Mouse (Mus musculus) stomach, embryonic 15.5 days (tissue): ENCODE measurements around the gene Spcs3. TPM values are rescaled to one million over a fixed set of nuclear protein-coding genes. Genes with fewer than 3 reads are reported as not detected.

ENCODE experiments used
- ATAC-seq: fragments of 200-750 bp; cut with Nextera tagmentation; 2 replicates; pipeline ENCODE4 v1.8.0; 2017; ENCODE audit warnings: low read depth, moderate number of reproducible peaks, moderate TSS enrichment; ENCODE audit not compliant: insufficient read depth, low FRiP score
- H3K27ac ChIP-seq: fragments of 300-500 bp; sonication (generic); 2 replicates; pipeline ENCODE4 v1.5.1; 2015; ENCODE audit warnings: mild to moderate bottlenecking, inconsistent platforms
- H3K27me3 ChIP-seq: fragments of 300-500 bp; sonication (generic); replicated peaks from 2 replicates; pipeline ENCODE4 v1.6.1; 2015; ENCODE audit warnings: inconsistent platforms
- H3K36me3 ChIP-seq: fragments of 300-500 bp; sonication (generic); 2 replicates; pipeline ENCODE4 v1.6.1; 2015; ENCODE audit warnings: inconsistent platforms
- H3K4me1 ChIP-seq: fragments of 300-500 bp; sonication (generic); 2 replicates; pipeline ENCODE4 v1.6.1; 2015; ENCODE audit warnings: inconsistent platforms
- H3K4me2 ChIP-seq: fragments of 300-500 bp; sonication (generic); 2 replicates; pipeline ENCODE4 v1.6.1; 2015; ENCODE audit warnings: mild to moderate bottlenecking, inconsistent platforms
- H3K4me3 ChIP-seq: fragments of 300-500 bp; sonication (generic); replicated peaks from 2 replicates; pipeline ENCODE4 v1.5.1; 2015; ENCODE audit warnings: inconsistent platforms
- H3K9ac ChIP-seq: fragments of 300-500 bp; sonication (generic); 2 replicates; pipeline ENCODE4 v1.6.1; 2015; ENCODE audit warnings: inconsistent platforms
- H3K9me3 ChIP-seq: fragments of 300-500 bp; sonication (generic); 2 replicates; pipeline ENCODE4 v1.6.1; 2016; ENCODE audit warnings: inconsistent platforms
- WGBS: fragments of 180-500 bp; shearing (Covaris S2); methylation state at CpG from one replicate; pipeline ENCODE4 v1.1.7; 2015; 5-methylcytosine and 5-hydroxymethylcytosine counted together
- polyA plus RNA-seq: library from polyadenylated mRNA; unstranded; fragments of >200 nt; fragmentation: Nextera tagmentation; extraction: Ambion mirVana; gene quantifications from 2 replicates; pipeline ENCODE4 v1.2.1, GENCODE M21; 2015

Gene Spcs3
- 101 and 121 TPM in 2 replicates for polyA plus RNA-seq

DNA sequence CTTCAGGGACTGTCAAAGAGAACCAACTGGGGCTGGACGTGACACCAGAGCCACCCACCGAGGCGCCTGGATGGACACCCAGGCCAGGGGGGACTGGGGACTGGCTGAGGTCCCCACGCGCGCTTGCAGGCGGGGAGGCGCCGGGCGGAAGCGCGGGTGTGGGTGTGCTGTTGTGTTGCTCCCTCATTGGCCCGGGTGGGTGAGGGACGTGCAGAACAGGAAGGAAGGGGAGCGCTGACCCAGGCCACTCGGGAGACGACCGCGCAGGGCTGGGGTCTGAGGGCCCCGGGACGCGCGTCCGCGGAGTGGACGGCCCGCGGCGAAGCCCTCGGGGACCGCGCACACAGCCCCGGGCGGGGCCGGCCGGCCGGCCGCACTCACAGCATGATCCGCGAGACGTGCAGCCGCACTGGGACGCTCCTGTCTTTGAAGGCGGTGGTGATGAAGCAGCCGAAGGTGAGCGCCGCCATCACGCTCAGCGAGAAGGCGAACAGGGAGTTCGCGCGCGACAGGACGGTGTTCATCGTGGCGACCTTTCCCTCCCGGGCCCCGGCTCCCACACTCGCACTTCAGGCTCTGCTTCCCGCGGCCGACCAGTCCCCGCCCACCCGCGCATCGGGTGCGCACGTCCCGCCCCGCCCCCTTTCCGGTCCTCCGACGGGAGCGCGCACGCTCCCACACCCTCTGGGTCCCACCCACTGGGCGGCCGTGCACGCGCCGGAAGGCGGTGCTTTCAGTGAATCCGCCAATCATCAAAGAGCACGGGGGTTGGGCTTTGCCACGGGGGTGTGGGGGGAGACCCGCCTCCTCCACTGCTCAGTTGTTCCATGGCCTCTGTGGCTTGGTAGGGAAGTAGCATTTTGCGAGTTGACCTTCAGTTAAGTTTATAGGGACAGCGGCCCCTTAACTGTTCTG is at the start of gene Spcs3, which contains the start of gene Asb5:
TSS of gene Spcs3 (minus strand) at position 617 of the 915 bp plus-strand sequence.
TSS of gene Asb5 (plus strand) at position 199 of the 915 bp plus-strand sequence.
- Histone ChIP-seq H3K4me2 (peak within 1 kb of the TSS; percentile 59), H3K9me3 (no peaks in the 10 kb centered on the region), H3K27ac (peak within 1 kb of the TSS; percentile 90), H3K4me3 (peak within 1 kb of the TSS; percentile 88), H3K4me1 (peaks cover 6% of the 10 kb centered on the region), H3K27me3 (no peaks in the 10 kb centered on the region), H3K9ac (peak within 1 kb of the TSS; percentile 78), H3K36me3 (0 out of 2 replicates have a peak, but pooled peaks cover 5% of the 10 kb centered on the region)
- peak; percentile 98 for ATAC-seq
- under 1% methylated on average over 89 of the region's 89 CpGs for WGBS

DNA sequence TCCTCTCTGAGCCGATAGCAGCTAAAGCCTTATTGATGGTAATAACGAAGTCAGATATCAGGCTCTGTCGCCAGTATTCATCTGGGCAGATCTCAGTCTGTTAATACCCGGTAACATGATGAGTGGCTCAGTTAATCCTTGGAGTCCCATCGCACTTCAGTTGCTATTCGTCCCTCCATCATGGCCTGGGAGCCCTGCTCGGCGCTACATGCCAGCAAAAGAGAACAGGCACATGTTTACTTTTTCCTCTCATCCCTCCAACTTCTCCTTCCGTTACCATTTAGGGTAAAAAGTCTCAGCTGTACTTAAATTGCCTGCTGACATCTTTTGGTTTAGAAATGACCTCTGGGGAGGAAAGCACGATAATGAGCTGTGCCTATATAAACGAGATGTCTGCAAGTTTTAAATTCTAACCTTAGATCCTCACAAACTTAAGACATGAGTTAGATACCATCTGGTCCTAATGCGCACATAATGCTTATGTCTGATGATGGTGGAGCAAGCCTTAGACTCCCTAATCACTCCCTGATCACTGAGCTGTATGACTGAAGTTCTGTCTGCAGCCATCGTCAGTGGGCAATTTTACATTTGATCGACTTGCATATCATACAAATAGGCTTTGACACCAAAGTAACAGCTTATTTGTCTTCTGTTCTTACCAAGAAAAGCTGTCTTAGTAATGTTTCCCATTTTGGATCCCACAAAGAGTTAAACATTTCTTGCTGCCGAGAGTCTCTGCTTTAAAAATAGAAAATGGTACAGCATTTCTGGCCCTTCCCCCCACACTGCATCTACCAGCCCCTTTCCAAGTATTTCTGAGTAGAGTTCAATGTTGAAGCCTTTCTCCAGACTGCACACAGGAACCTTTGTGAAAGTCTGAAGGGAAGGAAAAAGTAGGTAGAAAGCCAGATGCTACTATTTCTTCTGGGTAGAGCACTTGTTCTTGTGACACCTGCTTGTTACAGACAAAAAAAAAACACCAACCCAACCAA is 41.1 kb upstream of the Spcs3 start:
- 39% methylated on average over 15 of the region's 15 CpGs for WGBS
- no peak for ATAC-seq
- no peak overlapping the region for H3K27ac ChIP-seq

DNA sequence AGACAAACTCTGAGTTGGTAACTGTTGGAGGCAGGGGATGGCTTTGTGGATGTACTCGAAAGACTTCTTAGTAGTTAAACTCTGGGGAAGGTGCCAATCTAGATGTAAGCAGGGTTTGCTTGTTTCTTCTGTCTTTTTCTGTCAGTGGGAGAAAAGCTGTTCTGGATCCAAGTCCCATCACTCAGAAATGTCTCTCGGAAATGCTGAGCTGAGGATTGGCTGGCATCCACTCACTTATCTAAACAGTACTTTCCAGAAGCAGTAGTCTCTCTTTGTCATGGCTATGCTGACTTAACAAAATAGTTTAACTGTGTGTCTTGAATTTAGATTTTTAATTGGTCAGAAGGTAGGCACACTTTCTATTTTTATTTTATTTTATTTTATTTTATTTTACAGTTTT is 37.4 kb upstream of the Spcs3 start:
- 48% methylated on average over 2 of the region's 2 CpGs for WGBS
- Histone ChIP-seq H3K27ac (no peak overlapping the region), H3K36me3 (no peaks in the 10 kb centered on the region), H3K4me2 (no peak overlapping the region), H3K9ac (no peak overlapping the region), H3K9me3 (no peaks in the 10 kb centered on the region), H3K4me1 (no peaks in the 10 kb centered on the region), H3K4me3 (no peak overlapping the region), H3K27me3 (no peaks in the 10 kb centered on the region)
- no peak for ATAC-seq

More for the DNA sequence above, 41.1 kb upstream of the Spcs3 start:
- Histone ChIP-seq H3K4me2 (no peak overlapping the region), H3K9me3 (no peaks in the 10 kb centered on the region), H3K4me3 (no peak overlapping the region), H3K4me1 (no peaks in the 10 kb centered on the region), H3K36me3 (no peaks in the 10 kb centered on the region), H3K27me3 (no peaks in the 10 kb centered on the region), H3K9ac (no peak overlapping the region)

DNA sequence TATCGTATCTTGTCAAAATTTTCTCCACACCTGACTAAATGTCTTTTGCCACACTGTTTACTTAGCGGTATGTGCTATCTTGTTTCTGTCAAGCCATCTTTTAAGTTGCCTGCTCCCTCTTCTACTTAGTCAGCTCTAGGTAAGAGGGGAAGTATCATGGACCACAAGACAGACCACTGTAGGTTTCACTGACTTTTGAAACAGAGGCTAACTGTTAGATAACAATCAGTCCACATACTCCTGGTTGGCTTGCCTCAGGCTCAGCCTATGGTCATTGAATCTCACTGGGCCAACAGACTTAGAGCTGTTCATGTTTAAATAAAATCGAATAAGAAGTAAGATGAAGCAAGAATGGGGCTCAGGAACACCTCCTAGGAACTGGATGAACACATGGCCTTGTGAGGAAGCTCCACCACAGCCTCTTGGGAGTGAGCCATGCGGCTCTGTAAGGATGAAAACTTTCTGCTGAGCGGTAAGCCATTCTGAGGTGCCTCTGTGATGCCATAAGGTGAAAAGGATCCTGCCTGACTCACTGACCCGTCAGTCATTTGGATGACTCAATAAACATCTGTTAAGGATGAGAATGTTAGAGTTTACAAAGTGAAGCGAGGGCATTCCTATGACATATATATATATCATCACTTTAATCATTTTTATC is 35.9 kb upstream of the Spcs3 start:
- no peaks in the 10 kb centered on the region for H3K36me3 ChIP-seq
- 85% methylated on average over 7 of the region's 7 CpGs for WGBS
- ATAC-seq: no peak
- no peak overlapping the region for H3K4me2 ChIP-seq
- H3K27ac ChIP-seq: no peak overlapping the region
- no peak overlapping the region for H3K4me3 ChIP-seq
- no peaks in the 10 kb centered on the region for H3K4me1 ChIP-seq
- no peak overlapping the region for H3K9ac ChIP-seq
- no peaks in the 10 kb centered on the region for H3K27me3 ChIP-seq
- no peaks in the 10 kb centered on the region for H3K9me3 ChIP-seq

DNA sequence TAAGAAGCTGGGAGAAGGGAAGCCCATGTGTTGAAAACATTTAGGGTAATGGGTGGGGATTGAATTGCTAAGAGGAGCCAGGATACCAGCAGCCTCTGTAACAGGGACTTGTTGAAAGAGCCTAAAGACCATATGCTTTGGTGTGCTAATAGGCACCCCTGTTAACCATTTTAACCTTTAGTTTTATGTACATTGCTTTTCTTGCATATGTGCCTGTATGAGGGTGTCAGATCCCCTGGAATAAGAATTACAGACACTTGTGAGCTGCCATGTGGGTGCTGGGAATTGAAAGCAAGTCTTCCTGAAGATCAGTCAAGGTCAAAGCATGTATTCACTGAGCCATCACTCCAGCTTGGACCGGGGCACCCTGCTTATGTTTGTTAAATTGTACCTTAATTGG is 35.4 kb upstream of the Spcs3 start:
- Histone ChIP-seq H3K9me3 (no peaks in the 10 kb centered on the region), H3K4me3 (no peak overlapping the region), H3K27ac (no peak overlapping the region), H3K9ac (no peak overlapping the region), H3K4me2 (no peak overlapping the region), H3K36me3 (no peaks in the 10 kb centered on the region), H3K4me1 (no peaks in the 10 kb centered on the region), H3K27me3 (no peaks in the 10 kb centered on the region)
- 86% methylated on average over 1 of the region's 1 CpGs for WGBS
- ATAC-seq: no peak

DNA sequence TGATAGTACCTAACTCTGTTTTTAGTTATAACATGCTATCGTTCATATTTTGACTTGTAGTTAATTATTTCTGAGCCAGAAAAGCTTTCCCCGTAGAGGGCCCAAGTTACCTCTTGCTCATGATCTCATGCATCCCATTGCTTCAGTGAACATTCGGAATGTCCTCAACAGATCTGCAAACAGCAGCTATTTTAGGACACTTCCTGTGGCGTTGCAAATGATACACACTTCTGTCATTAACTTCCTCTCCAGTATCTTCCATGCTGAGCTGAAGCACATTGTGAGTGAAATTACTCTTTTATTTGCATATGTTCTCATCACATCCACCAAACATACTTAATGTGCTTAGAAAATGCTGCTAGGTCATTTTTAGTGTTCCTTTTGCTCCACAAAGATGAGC is 32.3 kb upstream of the Spcs3 start:
- H3K27ac ChIP-seq: no peak overlapping the region
- no peaks in the 10 kb centered on the region for H3K27me3 ChIP-seq
- no peak overlapping the region for H3K4me2 ChIP-seq
- no peaks in the 10 kb centered on the region for H3K4me1 ChIP-seq
- H3K36me3 ChIP-seq: no peaks in the 10 kb centered on the region
- WGBS: 62% methylated on average over 4 of the region's 4 CpGs
- ATAC-seq: no peak
- H3K9me3 ChIP-seq: no peaks in the 10 kb centered on the region
- H3K4me3 ChIP-seq: no peak overlapping the region
- no peak overlapping the region for H3K9ac ChIP-seq

DNA sequence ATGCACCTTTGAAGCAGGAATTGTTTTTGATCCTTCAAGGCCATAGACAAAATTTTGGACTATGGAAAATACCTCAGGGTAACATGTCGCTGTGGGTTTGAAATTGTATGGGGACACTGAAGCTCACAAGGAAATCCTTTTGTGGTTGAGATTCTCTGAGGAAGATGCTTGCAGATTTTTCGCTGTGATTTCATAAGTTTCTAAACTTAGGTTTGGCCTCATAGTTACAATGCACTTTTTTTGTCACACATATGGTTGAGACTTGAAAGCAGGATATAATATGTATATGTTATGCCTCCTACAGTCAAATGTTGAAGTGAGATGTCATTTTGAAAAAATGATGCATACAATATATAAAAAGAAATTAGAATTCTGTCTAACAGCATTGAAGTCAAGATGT is 25.1 kb upstream of the Spcs3 start:
- Histone ChIP-seq H3K4me1 (no peaks in the 10 kb centered on the region), H3K27me3 (no peaks in the 10 kb centered on the region), H3K9ac (no peak overlapping the region), H3K9me3 (no peaks in the 10 kb centered on the region), H3K4me3 (no peak overlapping the region), H3K36me3 (no peaks in the 10 kb centered on the region), H3K27ac (no peak overlapping the region), H3K4me2 (no peak overlapping the region)
- ATAC-seq: no peak
- WGBS: 73% methylated on average over 2 of the region's 2 CpGs

DNA sequence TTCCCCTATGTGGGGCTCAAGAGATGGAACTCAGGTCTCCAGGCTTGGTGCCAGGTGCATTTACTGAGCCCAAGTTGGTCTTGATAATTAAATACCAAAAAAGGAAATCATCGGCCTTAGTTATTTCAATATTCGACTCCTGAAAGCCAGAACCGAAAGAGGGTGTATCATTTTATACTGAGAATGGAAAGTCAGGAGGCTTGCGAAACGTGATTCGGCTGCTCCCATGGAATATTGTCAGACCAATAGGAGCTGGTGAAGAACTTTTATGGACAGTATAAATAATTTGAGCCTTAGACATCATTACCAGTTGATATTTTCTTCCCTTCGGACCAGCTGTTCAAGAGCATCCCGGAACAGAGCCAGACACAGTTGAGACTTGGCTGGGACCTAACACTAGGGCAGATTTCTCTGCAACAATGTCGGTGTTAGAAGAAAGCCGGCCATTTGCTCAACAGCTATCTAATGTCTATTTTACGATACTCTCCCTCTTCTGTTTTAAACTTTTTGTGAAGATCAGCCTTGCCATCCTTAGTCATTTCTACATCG is 20.3 kb upstream of the Spcs3 start:
- Histone ChIP-seq H3K27me3 (no peaks in the 10 kb centered on the region), H3K4me3 (no peak overlapping the region), H3K9me3 (no peaks in the 10 kb centered on the region), H3K4me2 (no peak overlapping the region), H3K27ac (no peak overlapping the region), H3K9ac (no peak overlapping the region), H3K36me3 (no peaks in the 10 kb centered on the region), H3K4me1 (no peaks in the 10 kb centered on the region)
- WGBS: 90% methylated on average over 12 of the region's 12 CpGs
- no peak for ATAC-seq

DNA sequence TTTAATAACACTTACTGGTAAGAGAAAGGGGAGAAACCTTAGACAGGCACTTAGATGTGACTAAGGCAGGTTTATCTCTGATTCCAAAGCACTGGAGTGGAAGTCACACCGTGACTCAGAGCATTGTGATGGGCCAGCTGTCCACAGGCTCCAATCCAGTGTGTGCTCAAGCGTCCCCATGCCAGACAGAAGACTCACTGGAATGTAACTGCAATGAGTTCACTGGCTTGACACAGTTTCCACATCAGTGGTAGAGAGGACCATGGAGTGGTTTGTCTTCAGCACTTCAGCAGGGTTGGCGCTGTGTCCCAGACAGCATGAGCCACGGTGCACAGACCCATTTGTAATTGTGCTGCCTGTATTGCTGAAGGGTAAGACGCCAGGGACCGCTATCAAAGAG is 18.6 kb upstream of the Spcs3 start:
- Histone ChIP-seq H3K9me3 (no peaks in the 10 kb centered on the region), H3K4me1 (no peaks in the 10 kb centered on the region), H3K9ac (no peak overlapping the region), H3K36me3 (no peaks in the 10 kb centered on the region), H3K4me2 (no peak overlapping the region), H3K27me3 (no peaks in the 10 kb centered on the region), H3K4me3 (no peak overlapping the region), H3K27ac (no peak overlapping the region)
- WGBS: 87% methylated on average over 6 of the region's 6 CpGs
- no peak for ATAC-seq

DNA sequence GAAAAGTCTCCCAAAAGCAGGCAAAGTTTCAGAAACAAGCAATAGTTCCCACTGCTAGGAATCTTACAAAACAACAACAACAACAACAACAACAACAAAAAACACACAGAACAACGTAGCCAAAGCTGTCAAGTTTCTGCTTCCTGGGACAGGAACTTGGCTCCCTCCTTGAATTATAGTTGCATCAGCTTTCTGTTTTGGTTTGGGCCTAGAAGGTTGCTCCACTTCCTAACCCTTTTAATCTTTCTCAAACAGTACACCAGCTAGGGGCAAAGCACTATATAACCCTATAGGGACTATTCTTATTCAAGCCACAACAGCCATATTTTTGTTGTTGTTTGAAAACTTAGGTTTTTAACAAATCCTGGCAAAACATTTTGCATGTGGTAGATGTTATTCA is 11.5 kb upstream of the Spcs3 start:
- H3K27ac ChIP-seq: no peak overlapping the region
- H3K36me3 ChIP-seq: no peaks in the 10 kb centered on the region
- H3K4me2 ChIP-seq: no peak overlapping the region
- H3K9me3 ChIP-seq: no peaks in the 10 kb centered on the region
- no peak overlapping the region for H3K9ac ChIP-seq
- 70% methylated on average over 1 of the region's 1 CpGs for WGBS
- no peaks in the 10 kb centered on the region for H3K4me1 ChIP-seq
- H3K4me3 ChIP-seq: no peak overlapping the region
- H3K27me3 ChIP-seq: no peaks in the 10 kb centered on the region
- no peak for ATAC-seq

DNA sequence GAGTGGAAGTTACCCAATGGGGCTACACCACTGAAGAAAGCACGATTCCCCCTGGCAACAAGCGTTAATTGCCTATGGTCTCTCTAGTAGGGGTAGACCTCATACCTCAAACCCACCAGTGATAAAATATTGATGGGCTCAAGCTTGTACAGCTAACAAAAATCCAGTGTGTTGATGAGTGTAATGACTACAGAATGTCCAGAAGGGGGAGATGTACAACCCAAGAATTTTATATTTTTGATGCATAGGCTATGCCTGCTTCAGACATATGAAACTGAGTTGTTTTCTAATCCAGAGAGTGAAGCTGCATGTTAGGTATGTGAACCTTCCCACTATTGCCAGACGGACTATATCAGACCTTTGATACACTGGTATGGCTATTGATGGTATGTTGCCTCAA is 7.5 kb upstream of the Spcs3 start:
- Histone ChIP-seq H3K4me3 (no peak overlapping the region), H3K9ac (no peak overlapping the region), H3K4me2 (no peak overlapping the region), H3K4me1 (no peaks in the 10 kb centered on the region), H3K27ac (no peak overlapping the region), H3K27me3 (no peaks in the 10 kb centered on the region), H3K9me3 (no peaks in the 10 kb centered on the region), H3K36me3 (no peaks in the 10 kb centered on the region)
- ATAC-seq: no peak
- WGBS: 90% methylated on average over 3 of the region's 3 CpGs
